Mouse (Mus musculus) neural tube, embryonic 11.5 days (tissue): Measurements from ENCODE around the gene Hck. TPM values are rescaled to one million over a fixed set of nuclear protein-coding genes. Genes with fewer than 3 reads are reported as not detected.

Experiments used
- ATAC-seq: fragments of 200-750 bp; cut with Nextera tagmentation; 2 replicates; pipeline ENCODE4 v1.8.0; 2017; ENCODE audit warnings: moderate number of reproducible peaks, mild to moderate bottlenecking, moderate TSS enrichment, moderate library complexity; ENCODE audit not compliant: insufficient read depth, low FRiP score, low TSS enrichment
- DNase-seq: peaks from one replicate; pipeline ENCODE4 v3.0.0-alpha.2; 2015; ENCODE audit warnings: low spot score
- H3K27ac ChIP-seq: fragments of 300-500 bp; sonication (generic); 2 replicates; pipeline ENCODE4 v1.5.1; 2014; ENCODE audit warnings: low read depth, mild to moderate bottlenecking, low read length
- H3K27me3 ChIP-seq: fragments of 300-500 bp; sonication (generic); 2 replicates; pipeline ENCODE4 v1.6.1; 2014; ENCODE audit warnings: mild to moderate bottlenecking, low read length, mixed read lengths; ENCODE audit not compliant: control insufficient read depth, insufficient read depth
- H3K36me3 ChIP-seq: fragments of 300-500 bp; sonication (generic); 2 replicates; pipeline ENCODE4 v1.6.1; 2014; ENCODE audit warnings: mild to moderate bottlenecking, low read length, moderate library complexity, mixed read lengths; ENCODE audit not compliant: control insufficient read depth, insufficient read depth
- H3K4me1 ChIP-seq: fragments of 300-500 bp; sonication (generic); 2 replicates; pipeline ENCODE4 v1.6.1; 2014; ENCODE audit warnings: low read length, mixed read lengths; ENCODE audit not compliant: control insufficient read depth, insufficient read depth
- H3K4me2 ChIP-seq: fragments of 300-500 bp; sonication (generic); 2 replicates; pipeline ENCODE4 v1.6.1; 2014; ENCODE audit warnings: low read depth, mild to moderate bottlenecking, moderate library complexity
- H3K4me3 ChIP-seq: fragments of 300-500 bp; sonication (generic); 2 replicates; pipeline ENCODE4 v1.5.1; 2014; ENCODE audit warnings: low read depth, low read length
- H3K9ac ChIP-seq: fragments of 300-500 bp; sonication (generic); 2 replicates; pipeline ENCODE4 v1.6.1; 2014; ENCODE audit warnings: mild to moderate bottlenecking, low read length
- H3K9me3 ChIP-seq: fragments of 300-500 bp; sonication (generic); 2 replicates; pipeline ENCODE4 v1.6.1; 2016; ENCODE audit warnings: low read length; ENCODE audit not compliant: control insufficient read depth
- WGBS: fragments of 180-500 bp; shearing (Covaris S2); extraction: QIAGEN DNeasy Blood & Tissue Kit; methylation state at CpG from one replicate; pipeline ENCODE4 v1.1.7; 2014; 5-methylcytosine and 5-hydroxymethylcytosine counted together
- polyA plus RNA-seq: library from polyadenylated mRNA; unstranded; fragments of >200 nt; fragmentation: Nextera tagmentation; extraction: Ambion mirVana; gene quantifications from 2 replicates; pipeline ENCODE4 v1.2.1, GENCODE M21; 2014

Gene Hck
- polyA plus RNA-seq, 1 experiment from 2014 or later, result 1.8 TPM

GRCm38 (mm10) chr2:153071491-153072184, 36.6 kb upstream of the Hck start:
- Histone ChIP-seq H3K9ac (peak overlapping the region; percentile 42), H3K36me3 (no peaks in the 10 kb centered on the region), H3K27ac (no peak overlapping the region), H3K4me2 (peak overlapping the region; percentile 43), H3K4me3 (peak overlapping the region; percentile 29), H3K27me3 (peaks cover 45% of the 10 kb centered on the region), H3K4me1 (peaks cover 5% of the 10 kb centered on the region; the same call in 1 of the 2 replicates), H3K9me3 (no peaks in the 10 kb centered on the region)
- DNase-seq (peak; percentile 67), ATAC-seq (peak; percentile 58)
- 3% methylated on average over 60 of the region's 67 CpGs for WGBS

GRCm38 (mm10) chr2:153074651-153075050, 33.6 kb upstream of the Hck start:
- H3K4me3 ChIP-seq, result no peak overlapping the region
- ATAC-seq (no peak), DNase-seq (no peak)
- no peaks in the 10 kb centered on the region for H3K9me3 ChIP-seq
- H3K4me1 ChIP-seq, result peaks cover 5% of the 10 kb centered on the region; the same call in 1 of the 2 replicates
- WGBS, result 86% methylated on average over 10 of the region's 10 CpGs
- H3K27ac ChIP-seq, result no peak overlapping the region
- no peak overlapping the region for H3K9ac ChIP-seq
- H3K27me3 ChIP-seq, result peaks cover 38% of the 10 kb centered on the region
- no peaks in the 10 kb centered on the region for H3K36me3 ChIP-seq
- H3K4me2 ChIP-seq, result no peak overlapping the region

GRCm38 (mm10) chr2:153075961-153076360, 32.3 kb upstream of the Hck start:
- DNase-seq (no peak), ATAC-seq (no peak)
- Histone ChIP-seq H3K36me3 (no peaks in the 10 kb centered on the region), H3K27me3 (peaks cover 25% of the 10 kb centered on the region), H3K4me2 (no peak overlapping the region), H3K27ac (no peak overlapping the region), H3K4me1 (peaks cover 5% of the 10 kb centered on the region; the same call in 1 of the 2 replicates), H3K4me3 (no peak overlapping the region), H3K9me3 (no peaks in the 10 kb centered on the region), H3K9ac (no peak overlapping the region)
- 67% methylated on average over 2 of the region's 2 CpGs for WGBS

- Histone ChIP-seq H3K4me3 (no peak overlapping the region), H3K9ac (no peak overlapping the region), H3K9me3 (no peaks in the 10 kb centered on the region), H3K4me1 (no peaks in the 10 kb centered on the region), H3K27ac (no peak overlapping the region), H3K4me2 (no peak overlapping the region), H3K36me3 (no peaks in the 10 kb centered on the region), H3K27me3 (no peaks in the 10 kb centered on the region)
- no peak for ATAC-seq
- peak; percentile 85 for DNase-seq
- 34% methylated on average over 32 of the region's 32 CpGs for WGBS
Measured at GRCm38 (mm10) chr2:153080841-153081523, 27.3 kb upstream of the Hck start.

GRCm38 (mm10) chr2:153081866-153082265, 26.4 kb upstream of the Hck start:
- H3K4me3 ChIP-seq, result no peak overlapping the region
- H3K27ac ChIP-seq, result no peak overlapping the region
- no peak overlapping the region for H3K9ac ChIP-seq
- H3K36me3 ChIP-seq, result no peaks in the 10 kb centered on the region
- H3K9me3 ChIP-seq, result no peaks in the 10 kb centered on the region
- no peak for ATAC-seq
- no peaks in the 10 kb centered on the region for H3K27me3 ChIP-seq
- no peaks in the 10 kb centered on the region for H3K4me1 ChIP-seq
- WGBS, result 84% methylated on average over 6 of the region's 6 CpGs
- DNase-seq, result no peak
- no peak overlapping the region for H3K4me2 ChIP-seq

- Histone ChIP-seq H3K27me3 (no peaks in the 10 kb centered on the region), H3K27ac (no peak overlapping the region), H3K4me2 (no peak overlapping the region), H3K9ac (no peak overlapping the region), H3K4me1 (no peaks in the 10 kb centered on the region), H3K36me3 (no peaks in the 10 kb centered on the region), H3K9me3 (no peaks in the 10 kb centered on the region), H3K4me3 (no peak overlapping the region)
- ATAC-seq, result no peak
- no peak for DNase-seq
- WGBS, result 88% methylated on average over 8 of the region's 8 CpGs
Measured at GRCm38 (mm10) chr2:153083275-153083674, 25.0 kb upstream of the Hck start.

- Histone ChIP-seq H3K9ac (no peak overlapping the region), H3K36me3 (no peaks in the 10 kb centered on the region), H3K4me2 (no peak overlapping the region), H3K4me3 (no peak overlapping the region), H3K27ac (no peak overlapping the region), H3K9me3 (no peaks in the 10 kb centered on the region), H3K4me1 (no peaks in the 10 kb centered on the region), H3K27me3 (no peaks in the 10 kb centered on the region)
- ATAC-seq, result no peak
- 89% methylated on average over 4 of the region's 4 CpGs for WGBS
- no peak for DNase-seq
Measured at GRCm38 (mm10) chr2:153083824-153084223, 24.4 kb upstream of the Hck start.

- Histone ChIP-seq H3K36me3 (no peaks in the 10 kb centered on the region), H3K4me2 (no peak overlapping the region), H3K9ac (no peak overlapping the region), H3K9me3 (no peaks in the 10 kb centered on the region), H3K27me3 (no peaks in the 10 kb centered on the region), H3K4me3 (no peak overlapping the region), H3K27ac (no peak overlapping the region), H3K4me1 (no peaks in the 10 kb centered on the region)
- WGBS, result 58% methylated on average over 7 of the region's 7 CpGs
- DNase-seq, result no peak
- ATAC-seq, result no peak
Measured at GRCm38 (mm10) chr2:153084261-153084976, 23.8 kb upstream of the Hck start.
